Mouse (Mus musculus) neural tube, embryonic 14.5 days (tissue): ENCODE data around the gene Ninj1. TPM values are rescaled to one million over a fixed set of nuclear protein-coding genes. Genes with fewer than 3 reads are reported as not detected.

Experiments used
- ATAC-seq: fragments of 200-750 bp; cut with Nextera tagmentation; 2 replicates; pipeline ENCODE4 v1.8.0; 2017; ENCODE audit warnings: low read depth, mild to moderate bottlenecking, moderate TSS enrichment, moderate library complexity
- H3K27ac ChIP-seq: fragments of 300-500 bp; sonication (generic); 2 replicates; pipeline ENCODE4 v1.5.1; 2014; ENCODE audit warnings: low read depth, mild to moderate bottlenecking, control low read depth, low read length, moderate library complexity, mixed read lengths
- H3K27me3 ChIP-seq: fragments of 300-500 bp; sonication (generic); 2 replicates; pipeline ENCODE4 v1.6.1; 2014; ENCODE audit warnings: low read length; ENCODE audit not compliant: control insufficient read depth, insufficient read depth
- H3K36me3 ChIP-seq: fragments of 300-500 bp; sonication (generic); 2 replicates; pipeline ENCODE4 v1.6.1; 2014; ENCODE audit warnings: low read length, mixed read lengths; ENCODE audit not compliant: control insufficient read depth, insufficient read depth
- H3K4me1 ChIP-seq: fragments of 300-500 bp; sonication (generic); 2 replicates; pipeline ENCODE4 v1.6.1; 2014; ENCODE audit warnings: low read length; ENCODE audit not compliant: control insufficient read depth, insufficient read depth
- H3K4me2 ChIP-seq: fragments of 300-500 bp; sonication (generic); 2 replicates; pipeline ENCODE4 v1.6.1; 2014; ENCODE audit warnings: mild to moderate bottlenecking, low read depth, low read length, control low read depth
- H3K4me3 ChIP-seq: fragments of 300-500 bp; sonication (generic); 2 replicates; pipeline ENCODE4 v1.5.1; 2014; ENCODE audit warnings: low read depth, low read length, control low read depth, mixed read lengths
- H3K9ac ChIP-seq: fragments of 300-500 bp; sonication (generic); replicated peaks from 2 replicates; pipeline ENCODE4 v1.6.1; 2014; ENCODE audit warnings: low read depth, mild to moderate bottlenecking, control low read depth, low read length, mixed read lengths
- H3K9me3 ChIP-seq: fragments of 300-500 bp; sonication (generic); 2 replicates; pipeline ENCODE4 v1.6.1; 2016; ENCODE audit warnings: low read length; ENCODE audit not compliant: control insufficient read depth
- WGBS: fragments of 180-500 bp; shearing (Covaris S2); extraction: QIAGEN DNeasy Blood & Tissue Kit; methylation state at CpG from one replicate; pipeline ENCODE4 v1.1.7; 2014; 5-methylcytosine and 5-hydroxymethylcytosine counted together
- polyA plus RNA-seq: library from polyadenylated mRNA; unstranded; fragments of >200 nt; fragmentation: Nextera tagmentation; extraction: Ambion mirVana; gene quantifications from 2 replicates; pipeline ENCODE4 v1.2.1, GENCODE M21; 2014

Ninj1 gene
- polyA plus RNA-seq, 1 experiment from 2014 or later, result 29.0 TPM

GRCm38 (mm10) chr13:49213531-49213932 is 26.2 kb downstream of the Ninj1 start:
- Histone ChIP-seq H3K4me1 (peaks cover 20% of the 10 kb centered on the region; the same call in 1 of the 2 replicates), H3K9me3 (no peaks in the 10 kb centered on the region), H3K9ac (no peak overlapping the region), H3K4me2 (no peak overlapping the region), H3K27me3 (no peaks in the 10 kb centered on the region), H3K27ac (peak overlapping the region; percentile 52; the same call in 1 of the 2 replicates), H3K36me3 (no peaks in the 10 kb centered on the region), H3K4me3 (no peak overlapping the region)
- ATAC-seq, result no peak
- WGBS, result 70% methylated on average over 4 of the region's 4 CpGs

DNA sequence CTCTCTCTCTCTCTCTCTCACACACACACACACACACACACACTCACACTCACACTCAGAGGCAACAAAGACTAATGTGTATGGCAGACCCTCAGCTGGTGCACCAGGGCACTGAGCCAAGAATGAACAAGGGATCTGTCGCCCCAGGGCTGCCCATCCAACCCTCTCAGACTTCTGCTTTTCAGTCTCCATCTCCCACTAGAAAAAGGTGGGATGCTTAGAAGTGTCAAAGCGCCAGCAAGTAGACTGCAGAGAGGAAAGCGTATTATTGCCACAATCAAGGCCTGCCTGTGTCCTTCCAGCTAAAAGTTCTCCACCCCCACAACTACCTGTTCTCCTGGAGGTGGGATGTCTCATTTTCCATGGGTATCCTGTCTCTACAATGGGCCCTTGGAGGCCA is 27.2 kb downstream of the Ninj1 start:
- H3K9ac ChIP-seq, result no peak overlapping the region
- H3K4me2 ChIP-seq, result peak overlapping the region; percentile 73
- H3K27ac ChIP-seq, result no peak overlapping the region
- no peaks in the 10 kb centered on the region for H3K36me3 ChIP-seq
- H3K9me3 ChIP-seq, result no peaks in the 10 kb centered on the region
- WGBS, result 56% methylated on average over 3 of the region's 3 CpGs
- no peak overlapping the region for H3K4me3 ChIP-seq
- no peaks in the 10 kb centered on the region for H3K27me3 ChIP-seq
- no peak for ATAC-seq
- H3K4me1 ChIP-seq, result peaks cover 20% of the 10 kb centered on the region; the same call in 1 of the 2 replicates

DNA sequence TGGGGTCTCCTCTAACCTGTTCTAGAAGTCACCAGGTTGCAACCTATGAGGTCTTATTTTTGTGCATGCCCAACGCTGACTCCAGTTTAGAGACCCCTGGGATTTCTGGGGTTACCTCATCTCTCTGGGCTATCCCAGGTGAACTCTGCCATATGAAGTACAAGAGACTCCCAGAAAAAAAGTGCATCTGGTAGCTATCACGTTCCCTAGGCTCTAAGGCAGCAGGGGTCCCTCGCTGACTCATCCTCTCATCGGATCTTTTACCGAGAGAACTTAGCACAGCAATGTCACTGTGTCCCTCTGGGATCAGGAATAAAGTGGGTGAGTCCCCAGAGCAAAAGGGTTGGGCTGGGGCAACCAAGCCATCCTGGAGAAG is 27.8 kb downstream of the Ninj1 start:
- H3K4me3 ChIP-seq, result peak overlapping the region; percentile 69
- H3K4me2 ChIP-seq, result peak overlapping the region; percentile 73
- no peak overlapping the region for H3K27ac ChIP-seq
- ATAC-seq, result no peak
- peak overlapping the region; percentile 73 for H3K9ac ChIP-seq
- 9% methylated on average over 5 of the region's 5 CpGs for WGBS
- no peaks in the 10 kb centered on the region for H3K9me3 ChIP-seq
- H3K36me3 ChIP-seq, result no peaks in the 10 kb centered on the region
- no peaks in the 10 kb centered on the region for H3K27me3 ChIP-seq
- peaks cover 20% of the 10 kb centered on the region; the same call in 1 of the 2 replicates for H3K4me1 ChIP-seq

- H3K36me3 ChIP-seq, result no peaks in the 10 kb centered on the region
- no peaks in the 10 kb centered on the region for H3K9me3 ChIP-seq
- H3K4me3 ChIP-seq, result peak within 1 kb of the TSS; percentile 69
- no peaks in the 10 kb centered on the region for H3K27me3 ChIP-seq
- H3K4me1 ChIP-seq, result peaks cover 20% of the 10 kb centered on the region; the same call in 1 of the 2 replicates
- peak within 1 kb of the TSS; percentile 73 for H3K4me2 ChIP-seq
- no peak within 1 kb of the TSS for H3K27ac ChIP-seq
- H3K9ac ChIP-seq, result peak within 1 kb of the TSS; percentile 73
- peak; percentile 87 for ATAC-seq
- 1% methylated on average over 73 of the region's 78 CpGs for WGBS
These were observed 28.4 kb downstream of the Ninj1 start, which contains the start of gene Card19 for GRCm38 (mm10) chr13:49215504-49216219. Gene Card19 (minus strand): TSS chr13:49216037.

DNA sequence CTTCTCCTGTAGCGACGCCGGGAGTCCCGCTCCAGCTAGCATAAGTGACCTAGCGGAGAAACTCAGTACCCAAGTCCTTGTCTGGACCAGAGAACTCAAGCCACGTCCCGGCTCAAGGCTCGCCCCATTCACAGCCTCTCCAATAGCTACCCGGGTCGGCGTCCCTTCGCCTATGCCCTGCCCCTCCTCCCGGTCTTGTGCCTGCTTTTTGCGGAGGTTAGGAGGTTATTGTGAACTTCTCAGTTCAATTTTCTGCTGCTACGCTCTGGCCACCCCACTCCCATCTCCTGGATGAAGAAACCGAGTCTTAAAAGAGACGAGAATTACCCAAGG is 28.9 kb downstream of the Ninj1 start:
- H3K27me3 ChIP-seq, result no peaks in the 10 kb centered on the region
- no peaks in the 10 kb centered on the region for H3K9me3 ChIP-seq
- H3K4me3 ChIP-seq, result peak overlapping the region; percentile 69
- ATAC-seq, result no peak; the same call in 1 of the 2 replicates
- 3% methylated on average over 17 of the region's 17 CpGs for WGBS
- H3K4me1 ChIP-seq, result peaks cover 20% of the 10 kb centered on the region; the same call in 1 of the 2 replicates
- peak overlapping the region; percentile 73 for H3K4me2 ChIP-seq
- no peak overlapping the region for H3K27ac ChIP-seq
- 0 out of 2 replicates have a peak overlapping the region, but pooled peaks have one; percentile 73 for H3K9ac ChIP-seq
- H3K36me3 ChIP-seq, result no peaks in the 10 kb centered on the region

DNA sequence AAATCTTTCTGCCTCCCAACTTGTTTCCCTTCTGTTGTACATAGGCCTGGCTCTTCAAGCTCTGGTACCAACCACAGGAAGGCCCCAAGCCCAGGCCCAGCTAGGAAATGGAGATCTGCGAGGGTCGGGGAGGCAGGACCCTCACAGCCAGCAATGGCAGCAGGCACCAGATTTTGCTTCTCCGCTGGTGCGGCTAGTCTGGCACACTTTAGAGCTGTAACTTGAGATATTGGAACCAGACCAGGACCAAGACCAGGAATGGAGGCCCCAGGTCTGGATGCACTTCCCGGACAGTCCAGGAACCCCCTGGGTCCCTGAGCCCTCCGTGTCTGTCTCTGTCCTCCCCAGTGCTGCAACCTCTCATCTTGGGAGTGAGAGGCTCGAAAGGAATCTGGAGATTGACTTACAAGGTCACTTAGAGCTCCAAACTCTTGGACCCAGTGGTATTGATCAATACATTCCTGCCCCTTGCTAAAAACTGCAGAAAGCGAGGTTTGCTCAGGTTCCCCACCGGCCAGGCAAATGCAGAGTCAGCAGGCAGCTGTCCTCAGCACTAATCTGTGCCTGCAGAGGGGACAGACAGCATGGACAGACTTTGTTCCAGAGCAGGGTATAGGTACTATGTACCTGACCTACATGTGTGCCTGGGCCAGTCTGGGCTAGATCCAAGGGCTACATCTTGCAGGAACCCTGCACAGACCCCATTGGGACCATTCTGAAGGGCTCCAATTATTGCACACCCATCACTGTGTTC is 29.7 kb downstream of the Ninj1 start:
- no peak overlapping the region; the same call in 1 of the 2 replicates for H3K4me2 ChIP-seq

GRCm38 (mm10) chr13:49218651-49219050 is 31.4 kb downstream of the Ninj1 start:
- H3K4me3 ChIP-seq, result no peak overlapping the region
- peaks cover 10% of the 10 kb centered on the region; the same call in 1 of the 2 replicates for H3K4me1 ChIP-seq
- H3K36me3 ChIP-seq, result no peaks in the 10 kb centered on the region
- H3K9me3 ChIP-seq, result no peaks in the 10 kb centered on the region
- no peak for ATAC-seq
- no peak overlapping the region for H3K9ac ChIP-seq
- no peak overlapping the region for H3K4me2 ChIP-seq
- WGBS, result 44% methylated on average over 3 of the region's 3 CpGs
- no peak overlapping the region for H3K27ac ChIP-seq
- H3K27me3 ChIP-seq, result no peaks in the 10 kb centered on the region

More for the DNA sequence above, 29.7 kb downstream of the Ninj1 start:
- Histone ChIP-seq H3K27me3 (no peaks in the 10 kb centered on the region), H3K9ac (no peak overlapping the region), H3K27ac (no peak overlapping the region), H3K9me3 (no peaks in the 10 kb centered on the region), H3K4me3 (no peak overlapping the region), H3K4me1 (peaks cover 12% of the 10 kb centered on the region; the same call in 1 of the 2 replicates), H3K36me3 (no peaks in the 10 kb centered on the region)
- 65% methylated on average over 9 of the region's 9 CpGs for WGBS
- ATAC-seq, result no peak

DNA sequence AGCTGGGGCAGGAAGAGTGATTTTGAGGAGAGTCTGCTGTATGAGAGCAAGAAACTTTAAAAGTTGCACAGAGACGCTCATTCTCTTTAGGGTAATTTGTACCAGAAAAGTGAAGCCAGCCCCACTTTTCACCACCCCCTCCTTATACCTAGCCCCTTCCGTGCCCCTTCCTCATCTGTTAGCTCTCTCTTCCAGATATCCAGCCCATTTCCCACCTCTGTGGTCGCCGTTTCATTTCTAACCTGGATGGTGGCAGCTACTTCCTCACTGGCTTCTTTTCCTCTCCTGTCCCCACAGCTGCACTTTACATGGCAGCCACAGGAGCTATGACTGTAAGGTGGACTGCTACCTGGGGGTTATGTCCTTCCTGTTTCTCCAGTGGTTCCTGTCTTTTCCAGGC is 32.1 kb downstream of the Ninj1 start:
- no peak overlapping the region for H3K4me3 ChIP-seq
- no peak for ATAC-seq
- H3K4me1 ChIP-seq, result peaks cover 4% of the 10 kb centered on the region; the same call in 1 of the 2 replicates
- H3K27me3 ChIP-seq, result no peaks in the 10 kb centered on the region
- H3K9me3 ChIP-seq, result no peaks in the 10 kb centered on the region
- H3K4me2 ChIP-seq, result no peak overlapping the region
- WGBS, result 95% methylated on average over 4 of the region's 4 CpGs
- no peaks in the 10 kb centered on the region for H3K36me3 ChIP-seq
- no peak overlapping the region for H3K9ac ChIP-seq
- no peak overlapping the region for H3K27ac ChIP-seq

DNA sequence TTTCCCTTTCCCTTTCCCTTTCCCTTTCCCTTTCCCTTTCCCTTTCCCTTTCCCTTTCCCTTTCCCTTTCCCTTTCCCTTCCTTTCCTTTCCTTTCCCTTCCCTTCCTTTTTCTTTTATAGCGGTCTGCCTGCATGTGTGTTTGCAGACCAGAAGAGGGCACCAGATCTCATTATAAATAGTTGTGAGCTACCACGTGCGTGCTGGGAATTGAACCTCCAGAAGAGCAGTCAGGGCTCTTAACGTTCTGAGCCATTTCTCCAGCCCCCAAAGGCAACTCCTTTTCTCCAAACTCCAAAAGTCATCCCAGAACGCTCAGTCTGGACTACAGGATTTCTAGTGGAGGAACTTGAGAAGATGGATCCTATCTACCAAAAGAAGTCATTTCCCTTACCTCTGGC is 33.6 kb downstream of the Ninj1 start:
- Histone ChIP-seq H3K4me3 (no peak overlapping the region), H3K27ac (no peak overlapping the region), H3K4me2 (no peak overlapping the region), H3K27me3 (no peaks in the 10 kb centered on the region), H3K9ac (no peak overlapping the region), H3K36me3 (no peaks in the 10 kb centered on the region), H3K9me3 (no peaks in the 10 kb centered on the region), H3K4me1 (no peaks in the 10 kb centered on the region)
- ATAC-seq, result no peak
- WGBS, result 21% methylated on average over 5 of the region's 5 CpGs
